Comparison of ENCODE assay signal across 14 mouse cellular contexts in genomic region chr19:53136336-53137090, GRCm38 (mm10).
"Had no signal": no experiment of that assay in that cellular context is flagged by ENCODE, and none has a peak within 500 bp of the region (broad histone marks: within the 10 kb centered on the region; RNA-seq: fewer than 3 reads in every experiment).

No protein-coding gene starts in this region.

- H3K27ac ChIP-seq: kidney, embryonic 15.5 days; limb, embryonic 12.5 days; liver, embryonic 15.5 days; midbrain, embryonic 10.5 days; neural tube, embryonic 12.5 days had no signal

- DNase-seq: kidney, adult 2 months; kidney, postnatal 14 days; layer of hippocampus, postnatal 36 days; lung, adult 2 months; lung, postnatal 36 days; midbrain, embryonic 14.5 days; thymus, adult 18-20 months; thymus, postnatal 14 days had no signal

- H3K27me3 ChIP-seq: limb, embryonic 12.5 days; neural tube, embryonic 12.5 days had no signal

- H3K4me2 ChIP-seq: kidney, embryonic 15.5 days; limb, embryonic 12.5 days; liver, embryonic 11.5 days; liver, embryonic 15.5 days; neural tube, embryonic 12.5 days had no signal

- H3K9ac ChIP-seq: kidney, embryonic 15.5 days; limb, embryonic 12.5 days; liver, embryonic 15.5 days; neural tube, embryonic 12.5 days had no signal

- H3K4me3 ChIP-seq: kidney, embryonic 15.5 days; limb, embryonic 12.5 days; liver, embryonic 15.5 days; midbrain, embryonic 10.5 days; neural tube, embryonic 12.5 days had no signal

- H3K9me3 ChIP-seq: kidney, embryonic 15.5 days; limb, embryonic 12.5 days; liver, embryonic 15.5 days; midbrain, embryonic 10.5 days; neural tube, embryonic 12.5 days had no signal

- H3K36me3 ChIP-seq: kidney, embryonic 15.5 days; limb, embryonic 12.5 days; liver, embryonic 15.5 days; midbrain, embryonic 10.5 days; neural tube, embryonic 12.5 days had no signal
